Mouse (Mus musculus) heart, postnatal 0 days (tissue): ENCODE measurements around the gene 2210017I01Rik.

Source experiments
- CTCF ChIP-seq: IDR thresholded peaks from 2 replicates; pipeline ENCODE4 v1.5.1; 2016; ENCODE audit warnings: antibody characterized with exemption, control low read depth, low read depth
- EP300 ChIP-seq: IDR thresholded peaks from 2 replicates; pipeline ENCODE4 v1.6.1; 2016; ENCODE audit warnings: antibody characterized with exemption, low read depth

- TF ChIP-seq CTCF (no peak), EP300 (no peak)
Observed at GRCm38 (mm10) chr3:92572514-92573155, 34.7 kb downstream of the 2210017I01Rik start.
